Mouse (Mus musculus): Measurements from ENCODE around the gene Rab2b. TPM values are rescaled to one million over a fixed set of nuclear protein-coding genes. Genes with fewer than 3 reads are reported as not detected.

The Rab2b gene
- polyA plus RNA-seq, 1 experiment, result 2.1 TPM

- Histone ChIP-seq H3K4me3 (ENCODE audit: low read depth, low read length) (no peak overlapping the region), H3K27ac (ENCODE audit: insufficient read depth, low read depth, low read length) (no peak overlapping the region), H3K36me3 (ENCODE audit: control insufficient read depth, insufficient read depth, low read length) (peaks cover 43% of the 10 kb centered on the region), H3K4me1 (ENCODE audit: control insufficient read depth, insufficient read depth, insufficient read length, low read length) (no peaks in the 10 kb centered on the region), H3K27me3 (ENCODE audit: control insufficient read depth, insufficient read depth, low read length) (no peaks in the 10 kb centered on the region)
- WGBS, result 92% methylated on average over 1 of the region's 1 CpGs
- TF ChIP-seq POLR2A (IDR thresholded peaks at IDR 0.05; ENCODE audit: low read depth, low read length) (no peak), CTCF (IDR thresholded peaks at IDR 0.05; ENCODE audit: extremely low read depth, insufficient read length, insufficient replicate concordance, low read depth, low read length) (no peak)
Measured at GRCm38 (mm10) chr14:52236216-52236615, 43.1 kb downstream of the Rab2b start.

- WGBS, result 81% methylated on average over 7 of the region's 7 CpGs
- Histone ChIP-seq H3K36me3 (ENCODE audit: control insufficient read depth, insufficient read depth, low read length) (peaks cover 51% of the 10 kb centered on the region), H3K27ac (ENCODE audit: insufficient read depth, low read depth, low read length) (no peak overlapping the region), H3K4me3 (ENCODE audit: low read depth, low read length) (no peak overlapping the region), H3K27me3 (ENCODE audit: control insufficient read depth, insufficient read depth, low read length) (no peaks in the 10 kb centered on the region), H3K4me1 (ENCODE audit: control insufficient read depth, insufficient read depth, insufficient read length, low read length) (no peaks in the 10 kb centered on the region)
- TF ChIP-seq CTCF (IDR thresholded peaks at IDR 0.05; ENCODE audit: extremely low read depth, insufficient read length, insufficient replicate concordance, low read depth, low read length) (no peak), POLR2A (IDR thresholded peaks at IDR 0.05; ENCODE audit: low read depth, low read length) (no peak)
Measured at GRCm38 (mm10) chr14:52235165-52235564, 44.2 kb downstream of the Rab2b start.

GRCm38 (mm10) chr14:52232249-52232648 lies 47.1 kb downstream of the Rab2b start:
- WGBS, result 88% methylated on average over 6 of the region's 6 CpGs
- Histone ChIP-seq H3K27me3 (ENCODE audit: control insufficient read depth, insufficient read depth, low read length) (no peaks in the 10 kb centered on the region), H3K4me3 (ENCODE audit: low read depth, low read length) (no peak overlapping the region), H3K27ac (ENCODE audit: insufficient read depth, low read depth, low read length) (no peak overlapping the region), H3K4me1 (ENCODE audit: control insufficient read depth, insufficient read depth, insufficient read length, low read length) (no peaks in the 10 kb centered on the region), H3K36me3 (ENCODE audit: control insufficient read depth, insufficient read depth, low read length) (peaks cover 62% of the 10 kb centered on the region)
- no peak for TF ChIP-seq POLR2A (IDR thresholded peaks at IDR 0.05; ENCODE audit: low read depth, low read length)
- TF ChIP-seq CTCF (IDR thresholded peaks at IDR 0.05; ENCODE audit: extremely low read depth, insufficient read length, insufficient replicate concordance, low read depth, low read length), result no peak

GRCm38 (mm10) chr14:52225972-52226371 lies 53.4 kb downstream of the Rab2b start:
- Histone ChIP-seq H3K4me1 (ENCODE audit: control insufficient read depth, insufficient read depth, insufficient read length, low read length) (no peaks in the 10 kb centered on the region), H3K4me3 (ENCODE audit: low read depth, low read length) (no peak overlapping the region), H3K36me3 (ENCODE audit: control insufficient read depth, insufficient read depth, low read length) (peaks cover 64% of the 10 kb centered on the region), H3K27ac (ENCODE audit: insufficient read depth, low read depth, low read length) (no peak overlapping the region), H3K27me3 (ENCODE audit: control insufficient read depth, insufficient read depth, low read length) (no peaks in the 10 kb centered on the region)
- no peak for TF ChIP-seq CTCF (IDR thresholded peaks at IDR 0.05; ENCODE audit: extremely low read depth, insufficient read length, insufficient replicate concordance, low read depth, low read length)
- TF ChIP-seq POLR2A (IDR thresholded peaks at IDR 0.05; ENCODE audit: low read depth, low read length), result no peak
- WGBS, result 88% methylated on average over 2 of the region's 2 CpGs

GRCm38 (mm10) chr14:52217261-52217660 lies 62.1 kb downstream of the Rab2b start:
- Histone ChIP-seq H3K4me1 (ENCODE audit: control insufficient read depth, insufficient read depth, insufficient read length, low read length) (no peaks in the 10 kb centered on the region), H3K36me3 (ENCODE audit: control insufficient read depth, insufficient read depth, low read length) (peaks cover 74% of the 10 kb centered on the region), H3K27me3 (ENCODE audit: control insufficient read depth, insufficient read depth, low read length) (no peaks in the 10 kb centered on the region), H3K27ac (ENCODE audit: insufficient read depth, low read depth, low read length) (no peak overlapping the region), H3K4me3 (ENCODE audit: low read depth, low read length) (no peak overlapping the region)
- TF ChIP-seq CTCF (IDR thresholded peaks at IDR 0.05; ENCODE audit: extremely low read depth, insufficient read length, insufficient replicate concordance, low read depth, low read length) (no peak), POLR2A (IDR thresholded peaks at IDR 0.05; ENCODE audit: low read depth, low read length) (no peak)
- WGBS, result 83% methylated on average over 5 of the region's 5 CpGs

Other genes starting within 250 kb of the Rab2b start
- gene Olfr221, start 237.1 kb downstream of the Rab2b start, polyA plus RNA-seq (2012; rRNA removed), result not detected in 2 replicates
- 8.4 and 22.4 TPM in 2 replicates for gene Hnrnpc, start 175.5 kb downstream of the Rab2b start, polyA plus RNA-seq (2012; rRNA removed)
- 0.86 and 1.0 TPM in 2 replicates for gene Rpgrip1, start 168.8 kb downstream of the Rab2b start, polyA plus RNA-seq (2012; rRNA removed)
- gene Supt16, start 82.1 kb downstream of the Rab2b start, polyA plus RNA-seq (2012; rRNA removed), result 1.7 and 4.0 TPM in 2 replicates
- gene Chd8, start 21.8 kb downstream of the Rab2b start, polyA plus RNA-seq (2012; rRNA removed), result 10.5 and 19.6 TPM in 2 replicates
- 11.7 and 26.0 TPM in 2 replicates for gene Tox4, start 399 bp downstream of the Rab2b start, polyA plus RNA-seq (2012; rRNA removed)
- 5.7 and 8.2 TPM in 2 replicates for gene Mettl3, start 25.6 kb upstream of the Rab2b start, polyA plus RNA-seq (2012; rRNA removed)
- 0.83 and 1.4 TPM in 2 replicates for gene Sall2, start 49.2 kb upstream of the Rab2b start, polyA plus RNA-seq (2012; rRNA removed)
- gene Olfr1513, start 76.9 kb upstream of the Rab2b start, polyA plus RNA-seq (2012; rRNA removed), result not detected in 2 replicates
- gene Olfr1512, start 99.6 kb upstream of the Rab2b start, polyA plus RNA-seq (2012; rRNA removed), result not detected in 2 replicates
- not detected in 2 replicates for gene Olfr1511, start 117.8 kb upstream of the Rab2b start, polyA plus RNA-seq (2012; rRNA removed)
- gene Olfr1510, start 134.8 kb upstream of the Rab2b start, polyA plus RNA-seq (2012; rRNA removed), result not detected in 2 replicates
- not detected in 2 replicates for gene Olfr1509, start 163.4 kb upstream of the Rab2b start, polyA plus RNA-seq (2012; rRNA removed)
- not detected in 2 replicates for gene Olfr1508, start 187.9 kb upstream of the Rab2b start, polyA plus RNA-seq (2012; rRNA removed)
- gene Olfr1507, start 216.2 kb upstream of the Rab2b start, polyA plus RNA-seq (2012; rRNA removed), result not detected in 2 replicates